Mouse (Mus musculus) E14TG2a.4 (cell line): Measurements from ENCODE around the gene Glb1l2.

Experiments
- CTCF ChIP-seq: conservative IDR thresholded peaks from 2 replicates; pipeline ENCODE4 v1.5.1; 2014; ENCODE audit warnings: low read length
- NANOG ChIP-seq: IDR thresholded peaks from 2 replicates; pipeline ENCODE4 v1.6.1; 2014; ENCODE audit warnings: borderline replicate concordance, low read length, mixed read lengths
- POU5F1 ChIP-seq: IDR thresholded peaks from 2 replicates; pipeline ENCODE4 v1.6.1; 2014; ENCODE audit warnings: low read length, borderline replicate concordance

GRCm38 (mm10) chr9:26831089-26831488 lies 24.8 kb upstream of the Glb1l2 start:
- TF ChIP-seq CTCF: no peak
- no peak for TF ChIP-seq POU5F1
- TF ChIP-seq NANOG: no peak
